Mouse (Mus musculus): ENCODE data around the gene Zfhx3.

Gene Zfhx3

DNA sequence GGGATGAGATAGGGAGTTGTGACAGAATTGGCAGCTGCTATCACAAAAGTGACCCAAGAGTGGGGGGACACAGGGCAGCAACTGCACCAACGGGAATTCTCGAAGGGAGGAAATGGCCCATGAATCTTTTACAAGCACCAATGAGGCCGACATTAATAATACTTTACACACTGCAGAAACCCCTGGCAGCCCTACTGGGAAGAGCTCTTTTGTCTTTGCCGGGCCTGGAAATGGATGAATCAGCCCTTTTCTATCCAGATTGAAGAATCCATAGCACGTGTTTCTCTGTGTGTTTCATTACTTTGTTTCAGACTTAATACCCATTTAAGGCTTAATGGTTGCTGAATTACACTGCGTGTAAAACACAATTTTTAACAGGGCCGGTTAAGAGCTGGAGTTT, 430.6 kb downstream of the Zfhx3 start:
- POLR2A ChIA-PET = interaction anchor here in 2 of 4 experiments (0.6 to 0.7 kb wide), 2 partner anchors 561 to 703 kb away, joined by 3 to 4 read pairs; no protein-coding TSS in a partner anchor
- CTCF ChIA-PET = no interaction called here

DNA sequence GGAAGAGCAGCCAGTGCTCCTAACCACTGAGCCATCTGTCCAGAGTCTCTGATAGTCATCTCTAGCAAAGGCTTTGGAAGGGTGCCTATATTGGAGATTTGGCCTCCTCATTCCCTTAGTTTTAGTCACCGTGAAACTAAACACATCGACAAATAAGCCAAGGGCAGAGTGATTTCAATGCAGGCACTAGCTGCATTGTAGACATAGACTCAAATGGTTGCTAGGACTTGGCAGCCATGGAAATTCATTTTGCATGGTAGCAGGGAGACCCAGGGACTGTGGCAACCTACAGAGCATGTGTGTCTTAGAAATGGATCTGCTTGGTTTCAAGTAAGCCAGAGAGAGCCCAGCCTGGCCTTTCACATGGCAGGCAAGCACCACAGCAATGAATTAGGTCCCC, 435.6 kb downstream of the Zfhx3 start:
- ChIA-PET POLR2A (no interaction called here), CTCF (interaction anchor here in 1 of 4 experiments (0.5 to 0.6 kb wide), 2 partner anchors 572 to 727 kb away, joined by 3 to 4 read pairs; no protein-coding TSS in a partner anchor)

DNA sequence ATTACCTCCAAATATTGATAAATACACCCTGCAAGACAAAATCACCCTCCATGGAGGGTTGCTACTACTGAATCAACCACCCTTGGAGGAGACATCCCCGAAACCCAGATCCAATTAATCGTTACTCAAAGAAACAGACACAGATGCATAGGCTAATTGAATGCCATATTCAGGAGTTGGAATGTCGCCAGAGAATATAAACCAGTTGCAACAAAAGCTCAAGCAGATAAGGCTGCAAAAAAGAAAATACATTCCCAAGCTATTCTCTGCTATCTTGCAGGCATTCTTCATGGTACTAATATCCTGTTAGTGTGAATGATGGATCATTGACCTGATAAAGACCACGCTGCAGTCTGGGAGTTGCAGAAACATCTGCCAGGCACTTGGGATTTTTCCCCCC, 440.7 kb downstream of the Zfhx3 start:
- ChIA-PET CTCF (no interaction called here), POLR2A (interaction anchor here in 1 of 4 experiments (0.6 kb wide), 1 partner anchor 67 kb away, joined by 3 read pairs; no protein-coding TSS in a partner anchor)

DNA sequence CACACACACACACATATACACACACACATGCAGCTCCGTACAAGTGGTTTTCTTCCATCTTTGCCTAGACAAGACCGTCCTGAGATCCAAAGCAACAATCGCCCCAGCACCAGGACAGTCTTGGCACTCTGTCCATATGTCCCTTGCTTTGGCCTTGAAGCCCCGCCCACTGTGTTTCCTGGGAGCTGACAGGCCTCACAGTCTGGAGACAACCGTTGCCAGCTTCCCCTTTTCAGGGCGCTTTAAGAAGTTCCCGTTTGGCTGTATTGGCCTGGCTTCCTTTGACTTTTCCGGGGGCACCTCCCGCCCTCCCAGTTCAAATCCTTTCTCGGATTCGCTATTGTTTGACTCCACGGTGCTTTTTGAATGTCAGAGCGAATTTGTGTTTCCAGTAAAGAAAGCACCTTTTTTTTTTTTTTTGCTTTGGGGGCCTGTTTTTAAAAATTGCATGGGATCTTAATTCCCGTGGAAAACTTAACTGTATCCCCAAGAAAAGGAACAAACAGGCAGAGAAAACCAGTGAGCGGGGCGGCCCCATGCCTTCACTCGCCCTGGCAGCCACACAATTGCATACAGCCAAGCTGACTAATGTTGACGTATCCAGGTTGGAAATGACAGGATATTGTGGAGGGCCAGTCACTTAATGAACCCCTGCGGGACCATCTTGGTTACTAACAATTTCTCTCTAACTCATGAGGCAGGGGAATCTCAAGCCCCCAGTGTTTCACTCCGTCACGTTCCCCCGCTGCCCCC, 444.9 kb downstream of the Zfhx3 start:
- CTCF ChIA-PET = interaction anchor here in 2 of 4 experiments (0.5 to 0.7 kb wide), 2 partner anchors 247 to 921 kb away, joined by 4 to 5 read pairs; no protein-coding TSS in a partner anchor
- POLR2A ChIA-PET = interaction anchor here in 2 of 4 experiments (0.6 to 0.7 kb wide), 3 partner anchors 23 to 979 kb away, joined by 3 to 5 read pairs (median 3); no protein-coding TSS in a partner anchor

DNA sequence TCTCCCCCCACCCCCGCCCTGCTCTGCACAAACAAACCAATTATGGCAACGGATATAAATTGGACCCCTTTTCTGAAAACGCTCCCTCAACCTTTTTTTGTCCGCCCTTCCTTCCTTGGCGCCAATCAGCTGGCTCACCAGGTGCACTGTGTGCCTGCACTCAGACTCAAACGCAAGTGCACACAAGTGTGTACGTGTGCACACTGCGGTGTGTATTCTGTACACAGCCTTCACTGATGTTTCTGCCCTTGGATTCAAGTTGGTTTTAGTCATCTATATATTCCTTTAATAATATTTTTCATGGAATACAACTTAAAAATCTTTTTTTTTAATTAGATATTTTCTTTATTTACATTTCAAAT, 445.4 kb downstream of the Zfhx3 start:
- ChIA-PET POLR2A (interaction anchor here in 1 of 4 experiments (0.7 kb wide), 1 partner anchor 24 kb away, joined by 5 read pairs; no protein-coding TSS in a partner anchor), CTCF (no interaction called here)

DNA sequence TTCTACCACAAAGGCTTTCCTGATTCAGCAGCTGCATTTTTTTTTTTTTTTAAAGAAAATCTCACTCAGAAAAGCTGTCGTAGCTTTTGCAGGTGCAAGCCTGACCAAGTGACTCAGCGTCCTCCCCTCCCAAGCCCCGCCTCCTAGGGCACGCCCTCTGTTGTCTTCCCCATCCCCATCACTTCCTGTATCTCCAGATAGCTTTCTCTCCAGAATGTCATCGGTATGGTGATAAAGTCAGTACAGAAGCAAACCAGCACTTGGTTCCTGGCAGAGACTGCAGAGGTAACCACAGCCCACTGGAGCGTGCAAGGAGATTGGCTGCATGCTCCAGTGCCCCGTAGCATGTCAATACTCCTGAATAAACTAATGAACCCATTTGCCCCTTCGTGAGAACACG, 450.5 kb downstream of the Zfhx3 start:
- ChIA-PET POLR2A (interaction anchor here in 2 of 4 experiments (0.7 to 0.9 kb wide), 2 partner anchors 14 to 553 kb away, joined by 3 read pairs; no protein-coding TSS in a partner anchor), CTCF (interaction anchor here in 1 of 4 experiments (0.7 kb wide), 1 partner anchor 838 kb away, joined by 3 read pairs; no protein-coding TSS in a partner anchor)

DNA sequence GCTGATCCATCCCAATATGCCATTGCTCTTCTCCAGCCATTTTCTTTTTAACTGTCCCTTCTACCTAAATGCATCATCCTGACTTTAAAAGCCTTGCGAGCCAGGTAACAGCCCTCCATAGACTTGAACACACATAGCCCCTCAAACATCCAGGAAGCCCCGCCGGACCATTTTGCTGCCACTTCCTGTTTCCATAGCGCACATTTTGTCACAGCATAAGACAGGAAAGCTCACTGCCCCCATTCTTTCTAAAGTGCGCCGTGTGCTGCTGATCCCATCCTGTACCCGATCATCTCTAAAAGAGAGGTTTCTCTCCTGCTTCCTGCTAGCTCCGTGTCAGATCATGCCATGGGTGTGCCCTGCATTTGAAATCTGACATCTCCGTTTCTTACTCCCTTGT, 459.7 kb downstream of the Zfhx3 start:
- ChIA-PET POLR2A (no interaction called here), CTCF (interaction anchor here in 1 of 4 experiments (0.6 kb wide), 1 partner anchor 1969 kb away, joined by 3 read pairs; no protein-coding TSS in a partner anchor)

DNA sequence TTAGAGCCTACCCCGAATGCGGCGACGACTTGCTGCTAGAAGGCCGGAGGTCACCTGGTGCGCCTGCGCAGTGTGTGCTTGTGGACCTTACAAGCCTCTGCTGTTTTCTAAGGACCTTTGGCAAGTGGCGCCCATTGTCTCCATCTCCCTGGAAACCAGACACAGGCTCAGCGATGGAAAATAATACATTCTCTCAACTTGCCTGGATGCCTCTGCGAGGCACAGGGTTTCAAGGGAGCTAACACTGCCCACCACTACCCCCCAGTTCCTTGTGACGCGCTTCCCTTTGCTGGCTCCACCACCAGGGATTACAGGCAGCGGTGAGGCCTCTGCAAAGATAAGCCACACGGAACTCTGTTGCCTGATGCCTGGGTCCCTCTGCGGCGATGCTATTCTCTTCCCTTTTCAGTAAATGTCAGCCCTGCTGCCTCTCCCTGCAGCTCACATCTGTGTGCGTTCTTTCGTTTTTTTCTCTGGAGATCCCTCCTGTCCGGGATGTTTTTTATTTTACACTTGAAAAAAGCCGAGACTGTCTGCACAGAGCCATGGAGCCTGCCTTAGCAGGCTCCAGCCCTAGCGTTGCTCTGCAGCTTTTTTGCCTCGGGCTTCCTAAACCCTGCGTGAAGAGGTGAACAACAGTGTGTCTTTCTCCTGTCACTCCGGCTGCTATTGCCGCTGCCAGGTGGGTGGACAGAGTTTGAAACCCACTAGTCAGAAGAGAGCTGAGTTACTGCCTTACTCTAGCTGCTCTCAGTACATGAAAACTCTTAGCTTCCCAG, 464.5 kb downstream of the Zfhx3 start:
- ChIA-PET POLR2A (interaction anchor here in 2 of 4 experiments (0.6 to 0.8 kb wide), 2 partner anchors 14 to 480 kb away, joined by 3 to 4 read pairs; no protein-coding TSS in a partner anchor), CTCF (no interaction called here)

DNA sequence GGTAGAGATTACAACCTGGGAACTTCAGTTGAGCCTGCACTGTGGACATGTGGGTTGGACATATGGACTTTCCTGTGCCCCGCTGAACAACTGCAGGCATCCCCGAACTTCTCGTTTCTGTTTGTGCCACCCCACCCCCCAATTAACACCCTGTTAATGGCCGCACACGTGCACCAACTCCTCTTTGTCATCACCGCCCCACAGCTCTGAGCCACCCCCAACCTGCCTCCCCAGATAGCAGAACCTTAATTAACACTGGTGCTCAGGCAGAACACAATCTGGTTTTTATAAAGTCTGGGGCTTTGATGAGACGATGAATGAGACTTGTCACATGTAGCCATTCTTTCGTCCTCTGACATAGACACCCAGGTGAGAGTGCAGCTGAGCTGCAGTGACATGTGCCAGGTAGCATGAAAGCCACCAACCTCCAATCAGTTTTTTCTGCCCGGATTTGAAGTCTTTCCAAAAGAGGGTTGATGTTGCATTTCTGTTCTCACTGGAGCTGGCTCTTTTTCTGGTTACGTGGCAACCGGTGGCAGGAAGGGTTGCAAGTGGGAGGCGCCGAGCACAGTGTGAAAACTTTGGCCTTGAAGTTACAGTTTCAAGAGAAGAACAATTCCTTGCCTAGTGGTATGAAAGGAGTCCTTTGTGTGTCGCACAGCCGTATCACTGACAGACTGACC, 476.9 kb downstream of the Zfhx3 start:
- ChIA-PET CTCF (no interaction called here), POLR2A (no interaction called here)

DNA sequence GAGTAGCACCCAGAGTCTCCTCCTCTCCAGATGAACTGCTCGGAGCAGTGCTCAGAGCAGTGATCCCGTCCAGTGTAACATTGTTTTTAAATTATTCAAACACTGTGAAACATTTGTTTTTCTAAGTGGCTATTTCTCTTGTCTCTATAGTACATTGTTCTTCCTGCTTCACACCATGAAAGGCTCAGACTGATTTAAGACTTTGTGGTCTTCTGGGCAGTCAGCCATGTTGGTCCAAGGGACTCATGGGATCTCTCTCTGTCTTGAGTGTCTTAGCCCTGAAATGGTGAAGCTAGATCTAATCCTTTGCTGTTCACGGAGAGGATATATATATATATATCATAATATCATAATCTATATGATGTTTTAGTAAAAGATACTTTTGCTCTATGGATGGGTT, 480.1 kb downstream of the Zfhx3 start:
- ChIA-PET POLR2A (interaction anchor here in 1 of 4 experiments (0.6 kb wide), 1 partner anchor 75 kb away, joined by 5 read pairs; no protein-coding TSS in a partner anchor), CTCF (no interaction called here)

DNA sequence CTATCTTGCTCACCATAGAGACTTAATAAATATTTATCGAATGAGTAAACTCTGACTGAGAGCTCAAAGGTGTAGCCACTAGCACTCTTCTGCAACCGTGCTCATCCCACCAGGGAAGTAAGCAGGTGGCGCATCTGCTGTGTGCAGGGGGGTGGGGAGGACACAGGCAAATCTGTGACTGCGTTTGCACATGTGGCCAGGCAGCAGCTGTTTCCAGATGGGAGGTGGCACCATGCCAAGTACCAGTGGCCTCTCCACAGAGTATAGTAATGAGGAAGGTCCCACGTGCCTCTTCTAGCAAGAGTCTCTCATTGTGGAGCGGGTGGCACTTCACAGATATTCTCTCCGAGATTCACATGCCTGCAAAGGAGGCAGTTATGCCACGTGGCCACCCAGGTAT, 481.9 kb downstream of the Zfhx3 start:
- ChIA-PET POLR2A (no interaction called here), CTCF (no interaction called here)

DNA sequence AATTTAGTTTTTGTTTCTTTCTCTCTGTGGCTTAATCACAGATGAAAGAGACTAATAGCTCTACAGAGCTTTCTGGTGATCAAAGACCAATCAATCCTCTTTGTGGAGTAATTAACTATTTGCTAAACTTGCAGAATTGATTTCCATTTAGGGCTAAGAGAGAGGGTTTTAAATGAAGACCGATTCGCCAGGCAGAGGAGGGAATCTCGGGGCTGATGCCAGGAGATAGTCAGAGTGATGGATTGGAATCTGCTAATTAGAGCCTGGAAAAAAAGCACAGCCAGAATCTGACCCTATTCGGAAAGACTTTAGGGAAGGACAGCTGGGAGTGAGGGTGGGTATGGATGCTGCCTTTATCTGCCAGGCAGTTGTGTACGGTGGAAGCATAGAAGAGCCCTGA, 490.9 kb downstream of the Zfhx3 start:
- POLR2A ChIA-PET = no interaction called here
- CTCF ChIA-PET = no interaction called here

DNA sequence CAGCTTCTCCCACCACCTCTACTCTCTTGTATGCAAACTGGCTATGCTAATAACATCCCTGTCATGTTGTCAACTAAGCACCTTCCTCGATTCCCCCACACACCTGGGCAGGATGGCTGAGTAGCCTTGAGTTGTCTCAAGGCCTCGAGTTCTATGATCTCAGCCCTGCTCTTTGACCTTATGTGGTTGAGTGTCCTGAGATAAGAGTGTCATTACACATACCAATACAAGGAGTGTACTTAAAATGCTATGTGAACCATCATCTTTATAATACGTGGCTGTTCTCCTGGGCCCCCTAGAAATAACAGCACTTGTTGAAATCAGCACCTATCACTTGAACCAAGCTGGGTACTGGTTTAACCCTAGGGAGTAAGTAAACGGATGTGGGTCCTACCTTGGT, 492.1 kb downstream of the Zfhx3 start:
- ChIA-PET CTCF (no interaction called here), POLR2A (interaction anchor here in 1 of 4 experiments (0.6 kb wide), 1 partner anchor 1189 kb away, joined by 4 read pairs; no protein-coding TSS in a partner anchor)

DNA sequence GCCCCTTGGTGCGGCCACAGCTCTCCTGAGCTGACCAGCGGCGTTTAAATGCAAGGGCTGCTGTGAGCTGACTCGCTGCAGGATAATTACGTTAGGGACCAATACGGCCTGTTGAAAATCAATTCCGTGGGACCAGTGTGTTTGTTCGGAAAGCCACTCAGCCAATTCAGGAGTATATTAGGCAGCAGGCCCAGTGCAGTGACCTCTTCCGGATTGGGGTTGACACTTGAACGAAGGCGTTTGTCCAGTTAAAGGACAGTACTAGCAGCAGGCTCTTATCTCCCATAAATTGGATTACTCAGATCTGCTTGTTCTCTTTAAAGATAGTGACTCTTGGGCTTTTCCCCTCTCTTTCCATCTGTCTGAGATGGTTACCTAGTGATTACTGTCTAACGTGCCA, 493.9 kb downstream of the Zfhx3 start:
- CTCF ChIA-PET = no interaction called here
- POLR2A ChIA-PET = no interaction called here

DNA sequence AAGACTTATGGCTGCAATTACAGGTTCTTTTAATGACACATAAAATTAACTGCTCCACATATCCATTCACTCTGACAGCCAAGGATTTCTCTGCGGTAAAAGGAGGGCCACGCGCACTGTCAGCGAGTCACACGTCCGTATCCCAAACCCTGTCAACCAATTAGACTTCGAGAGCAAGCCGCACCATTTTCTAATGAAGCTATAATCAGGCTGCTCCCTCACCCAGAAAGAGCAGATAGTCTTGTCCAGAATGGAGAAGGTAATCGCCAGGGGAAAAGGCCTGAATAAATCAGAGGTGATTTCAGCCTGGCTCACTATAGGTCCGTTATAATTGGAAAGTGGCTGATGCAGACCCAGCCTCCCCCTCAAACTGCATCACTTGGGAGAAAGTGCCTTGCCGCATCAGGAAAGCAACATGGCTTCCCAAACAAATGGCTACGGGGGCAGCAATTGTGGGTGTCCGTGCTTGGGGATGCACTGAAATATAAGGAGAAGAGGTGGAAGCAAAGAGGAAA, 494.9 kb downstream of the Zfhx3 start:
- CTCF ChIA-PET = interaction anchor here in 1 of 4 experiments (0.6 kb wide), 1 partner anchor 27 kb away, joined by 11 read pairs; no protein-coding TSS in a partner anchor
- POLR2A ChIA-PET = interaction anchor here in 1 of 4 experiments (0.5 kb wide), 1 partner anchor 145 kb away, joined by 3 read pairs; no protein-coding TSS in a partner anchor

DNA sequence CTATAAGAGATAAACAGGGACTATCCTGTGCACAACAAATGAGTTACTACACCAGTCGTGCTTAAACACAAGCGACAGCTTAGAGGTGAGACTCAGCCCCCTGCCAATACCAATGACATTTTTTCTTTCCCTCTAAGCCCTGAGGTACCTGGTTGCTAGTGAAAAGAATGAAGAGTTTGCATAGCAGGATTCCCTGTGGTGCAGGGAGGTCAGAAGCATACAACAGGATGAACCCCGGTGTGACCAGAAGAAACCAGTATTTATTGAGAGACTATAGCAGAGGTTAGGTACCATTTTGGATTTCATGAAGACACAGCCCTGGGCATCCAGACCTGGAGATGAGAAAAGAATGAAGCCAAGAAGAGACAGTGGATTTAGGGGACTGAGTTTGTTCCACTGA, 498.0 kb downstream of the Zfhx3 start:
- POLR2A ChIA-PET = interaction anchor here in 1 of 4 experiments (1.4 kb wide), 1 partner anchor 10 kb away, joined by 6 read pairs; no protein-coding TSS in a partner anchor

DNA sequence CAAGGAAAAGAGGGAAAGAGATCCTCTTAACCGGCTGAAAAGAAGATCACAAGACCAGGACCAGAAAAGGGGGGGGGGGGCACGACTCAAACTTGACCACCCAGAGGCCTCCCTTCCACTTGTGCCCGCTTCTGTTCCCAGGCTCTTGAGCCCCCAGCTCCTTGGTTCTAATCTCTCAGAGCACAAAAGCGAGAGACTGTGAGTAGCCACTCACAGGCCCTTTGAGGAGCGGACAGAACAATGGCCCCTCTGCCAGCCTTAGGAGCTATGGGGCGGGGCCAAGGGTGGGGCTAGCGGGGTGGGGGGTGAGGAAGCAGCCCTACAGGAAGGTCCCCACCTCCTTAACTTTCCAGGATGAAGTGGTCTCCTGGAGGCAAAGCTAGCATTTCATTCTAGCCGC, 508.4 kb downstream of the Zfhx3 start:
- POLR2A ChIA-PET = interaction anchor here (0.6 to 1.6 kb wide), 5 partner anchors 11 to 396 kb away, joined by 3 to 6 read pairs (median 4); no protein-coding TSS in a partner anchor
- CTCF ChIA-PET = interaction anchor here in 2 of 4 experiments (0.6 to 0.7 kb wide), 5 partner anchors 17 to 848 kb away, joined by 3 to 10 read pairs (median 8); no protein-coding TSS in a partner anchor

More for the DNA sequence above, 498.0 kb downstream of the Zfhx3 start:
- CTCF ChIA-PET = interaction anchor here in 1 of 4 experiments (0.6 kb wide), 1 partner anchor 97 kb away, joined by 5 read pairs; no protein-coding TSS in a partner anchor

DNA sequence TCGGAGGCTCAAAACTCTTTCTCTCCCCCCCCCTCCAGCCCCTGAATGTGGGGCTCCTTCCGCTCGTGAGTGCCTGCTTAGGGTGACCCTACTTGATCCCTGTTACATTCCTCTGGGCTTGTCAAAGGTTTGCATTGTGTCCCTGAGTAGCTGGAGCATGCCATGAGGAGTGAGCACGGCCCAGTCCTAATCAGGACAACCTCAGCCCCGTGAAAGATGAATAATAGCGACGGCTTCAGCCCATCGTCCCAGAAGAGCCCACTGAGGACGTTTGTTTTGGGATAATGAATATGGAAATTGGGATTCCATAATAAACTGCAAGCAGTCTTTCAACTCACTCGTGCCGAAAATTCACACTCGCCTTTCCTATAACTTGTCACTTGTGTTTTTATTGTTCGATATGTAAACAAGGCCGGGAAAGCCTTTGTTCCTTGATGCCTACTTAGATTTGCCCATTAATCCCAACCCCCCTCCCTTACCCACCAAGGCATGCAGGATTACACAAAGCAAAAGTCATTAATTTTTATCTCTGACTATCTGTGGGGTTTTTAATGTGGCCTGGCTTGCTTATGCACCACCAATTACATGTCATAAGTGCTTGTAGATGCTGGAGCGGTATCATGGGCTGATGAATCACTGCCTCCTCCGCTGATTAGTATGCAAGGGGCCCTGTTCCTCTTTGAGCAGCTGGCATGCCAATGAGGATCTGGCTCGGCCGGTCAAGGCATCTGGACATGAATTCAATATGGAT, 512.3 kb downstream of the Zfhx3 start:
- CTCF ChIA-PET = interaction anchor here in 1 of 4 experiments (0.5 kb wide), 1 partner anchor 16 kb away, joined by 3 read pairs; no protein-coding TSS in a partner anchor
- POLR2A ChIA-PET = no interaction called here
